Mouse (Mus musculus): ENCODE data around the gene Dlg2. TPM values are rescaled to one million over a fixed set of nuclear protein-coding genes. Genes with fewer than 3 reads are reported as not detected.

Dlg2 gene
- polyA plus RNA-seq, 1 experiment from 2014 or later: 1.4 TPM

DNA sequence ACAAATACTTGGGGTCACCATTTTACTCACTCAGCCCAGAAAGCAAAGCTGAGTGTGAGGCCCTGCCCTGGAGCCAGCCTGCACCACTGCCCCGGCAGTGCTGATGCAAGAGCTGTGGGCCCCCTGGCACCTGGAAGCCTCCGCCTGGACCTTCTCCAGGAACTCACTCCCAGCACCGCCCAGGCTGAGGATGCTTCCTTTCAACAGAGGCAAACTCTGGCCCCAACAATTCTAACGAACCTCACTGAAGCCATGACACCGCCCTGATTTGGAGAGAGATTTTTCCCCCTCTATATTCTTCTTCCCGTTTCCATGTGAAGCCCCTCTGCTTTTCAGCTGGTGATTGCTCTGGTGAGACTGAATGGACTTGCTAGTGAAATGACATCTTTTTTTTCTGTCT is 1971.5 kb downstream of the Dlg2 start:
- H3K4me2 ChIP-seq: no peak overlapping the region
- H3K9ac ChIP-seq: no peak overlapping the region
- ATAC-seq (replicated peaks; ENCODE audit: low FRiP score): no peak
- H3K27me3 ChIP-seq: no peaks in the 10 kb centered on the region
- H3K9me3 ChIP-seq (replicated peaks): no peaks in the 10 kb centered on the region
- no peak overlapping the region for H3K27ac ChIP-seq
- no peaks in the 10 kb centered on the region for H3K36me3 ChIP-seq
- 79% methylated on average over 6 of the region's 6 CpGs for WGBS
- H3K4me1 ChIP-seq: no peaks in the 10 kb centered on the region
- H3K4me3 ChIP-seq (replicated peaks): no peak overlapping the region

DNA sequence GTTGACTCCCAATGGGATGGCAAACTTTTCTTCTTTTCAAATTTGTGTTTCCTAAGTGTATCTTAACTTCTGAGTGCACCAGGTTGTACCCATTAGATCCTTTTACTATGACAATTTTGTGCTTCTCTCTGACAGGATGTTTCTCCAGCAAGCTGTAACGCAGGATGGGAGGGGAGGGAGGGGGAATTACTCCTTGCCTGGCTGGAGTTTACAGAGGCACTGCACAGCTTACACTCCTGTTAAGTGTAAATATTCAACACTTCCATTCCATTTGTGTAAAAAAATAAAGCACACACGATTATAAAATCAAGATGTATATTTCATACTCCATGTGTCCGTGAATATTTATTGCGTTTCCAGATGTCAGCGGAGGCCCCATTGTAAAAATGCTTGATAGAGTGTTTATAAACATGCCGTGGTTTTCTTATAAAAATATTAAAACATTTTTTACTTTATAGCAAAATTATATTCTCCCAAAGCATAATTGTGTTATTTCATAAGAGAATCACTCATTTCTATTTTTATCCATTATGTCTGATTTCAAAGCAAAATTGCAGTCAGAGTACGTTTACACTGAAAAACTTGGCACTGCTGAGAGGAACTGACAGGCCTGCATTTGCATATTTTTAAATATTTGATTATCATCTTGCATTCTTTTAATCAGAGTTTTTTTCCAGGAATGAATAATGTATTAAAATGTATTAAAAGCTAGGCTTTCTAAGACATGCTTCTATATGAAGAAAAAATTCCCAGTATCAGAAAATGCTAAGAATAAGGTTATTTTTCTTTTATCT is 1972.5 kb downstream of the Dlg2 start:
- Histone ChIP-seq H3K4me1 (no peaks in the 10 kb centered on the region), H3K27ac (no peak overlapping the region), H3K4me2 (no peak overlapping the region), H3K9ac (no peak overlapping the region), H3K27me3 (no peaks in the 10 kb centered on the region), H3K36me3 (no peaks in the 10 kb centered on the region), H3K4me3 (replicated peaks) (no peak overlapping the region), H3K9me3 (replicated peaks) (no peaks in the 10 kb centered on the region)
- WGBS: 69% methylated on average over 7 of the region's 7 CpGs
- ATAC-seq (replicated peaks; ENCODE audit: low FRiP score): no peak

DNA sequence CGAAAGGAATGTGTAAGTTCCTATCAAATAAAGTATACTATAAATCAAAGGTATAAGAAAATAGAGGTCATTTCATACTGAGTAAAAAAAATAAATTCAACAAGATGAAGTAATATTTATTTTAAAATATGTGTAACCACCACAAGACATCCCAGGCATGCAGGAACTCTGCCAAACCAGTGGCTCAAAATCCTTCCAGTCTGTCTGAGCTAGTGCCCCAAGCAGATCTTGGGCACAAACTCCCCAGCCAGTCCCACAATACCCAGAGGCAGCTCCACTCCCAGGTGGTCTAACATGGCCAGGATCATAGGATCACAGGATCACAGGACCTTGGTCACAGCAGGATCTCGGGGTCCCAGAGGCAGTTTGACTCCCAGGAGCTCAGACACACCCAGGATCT is 1977.7 kb downstream of the Dlg2 start:
- no peaks in the 10 kb centered on the region for H3K36me3 ChIP-seq
- no peak overlapping the region for H3K4me2 ChIP-seq
- H3K4me1 ChIP-seq: no peaks in the 10 kb centered on the region
- no peaks in the 10 kb centered on the region for H3K27me3 ChIP-seq
- H3K9me3 ChIP-seq (replicated peaks): no peaks in the 10 kb centered on the region
- no peak overlapping the region for H3K9ac ChIP-seq
- ATAC-seq (replicated peaks; ENCODE audit: low FRiP score): no peak
- H3K27ac ChIP-seq: no peak overlapping the region
- WGBS: 68% methylated on average over 2 of the region's 2 CpGs
- H3K4me3 ChIP-seq (replicated peaks): no peak overlapping the region

DNA sequence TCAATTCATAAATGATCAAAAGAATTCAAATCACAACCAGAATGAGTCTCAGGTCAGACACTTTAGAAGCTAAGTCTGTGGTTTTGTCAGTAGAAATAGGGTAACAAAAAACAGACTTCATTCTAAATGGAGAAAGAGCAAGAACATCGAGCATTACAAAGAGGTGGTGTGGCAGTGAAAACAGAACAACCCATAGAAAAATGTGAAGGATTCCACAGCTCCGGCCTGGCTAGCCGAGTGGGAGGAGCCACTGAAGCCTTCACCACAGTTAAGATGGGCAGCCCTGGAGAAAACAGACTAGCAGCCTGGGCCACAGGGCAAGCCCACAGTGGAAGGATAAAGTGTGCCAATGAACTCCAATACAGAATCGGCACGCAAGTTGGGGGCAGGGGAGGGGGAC is 1979.5 kb downstream of the Dlg2 start:
- Histone ChIP-seq H3K9ac (no peak overlapping the region), H3K9me3 (replicated peaks) (no peaks in the 10 kb centered on the region), H3K4me3 (replicated peaks) (no peak overlapping the region), H3K4me2 (no peak overlapping the region), H3K27ac (no peak overlapping the region), H3K4me1 (no peaks in the 10 kb centered on the region), H3K36me3 (no peaks in the 10 kb centered on the region), H3K27me3 (no peaks in the 10 kb centered on the region)
- WGBS: 67% methylated on average over 5 of the region's 5 CpGs
- ATAC-seq (replicated peaks; ENCODE audit: low FRiP score): no peak

DNA sequence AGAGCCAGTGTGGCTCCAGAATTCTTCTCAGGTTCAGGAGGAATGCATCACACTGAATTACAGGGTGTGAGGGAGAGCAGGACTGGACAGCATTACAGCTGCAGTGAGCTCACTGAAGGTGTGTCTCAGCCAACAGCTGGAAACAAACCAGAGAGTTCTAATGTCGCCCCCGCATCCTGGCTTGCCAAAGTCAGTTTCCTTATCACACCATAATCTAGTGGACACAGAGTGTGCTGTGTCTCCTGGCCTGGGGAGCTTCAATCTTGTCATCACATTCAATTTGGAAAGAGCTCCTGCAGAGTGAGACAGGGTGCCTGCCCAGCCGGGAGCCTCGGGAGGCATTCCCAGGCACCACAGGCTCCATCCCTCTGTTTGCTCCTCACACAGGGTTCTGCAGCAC is 1981.3 kb downstream of the Dlg2 start:
- Histone ChIP-seq H3K9ac (no peak overlapping the region), H3K27me3 (no peaks in the 10 kb centered on the region), H3K4me2 (no peak overlapping the region), H3K36me3 (no peaks in the 10 kb centered on the region), H3K9me3 (replicated peaks) (no peaks in the 10 kb centered on the region), H3K27ac (no peak overlapping the region), H3K4me1 (no peaks in the 10 kb centered on the region), H3K4me3 (replicated peaks) (no peak overlapping the region)
- WGBS: 19% methylated on average over 4 of the region's 4 CpGs
- no peak; the same call in 1 of the 2 replicates for ATAC-seq (replicated peaks; ENCODE audit: low FRiP score)

DNA sequence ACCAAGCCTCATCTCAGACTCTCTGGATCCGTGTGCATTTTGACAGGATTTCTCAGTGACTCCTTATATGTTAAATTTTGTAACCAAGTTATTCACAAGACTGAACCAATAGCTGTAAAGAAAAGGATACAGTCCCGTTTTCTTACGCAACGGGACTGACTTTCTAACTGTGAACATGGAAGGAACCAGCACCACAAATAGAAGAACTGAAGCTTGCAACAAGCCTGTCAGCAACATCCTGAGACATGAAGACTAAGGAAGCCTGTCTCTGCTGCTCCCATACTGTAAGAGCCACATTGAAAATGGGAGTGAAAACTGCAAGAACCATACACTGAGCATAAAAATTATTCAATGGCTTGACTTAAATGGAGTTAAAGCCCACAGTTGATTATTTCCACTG is 1981.8 kb downstream of the Dlg2 start:
- Histone ChIP-seq H3K9me3 (replicated peaks) (no peaks in the 10 kb centered on the region), H3K4me1 (no peaks in the 10 kb centered on the region), H3K4me2 (no peak overlapping the region), H3K36me3 (no peaks in the 10 kb centered on the region), H3K4me3 (replicated peaks) (no peak overlapping the region), H3K9ac (no peak overlapping the region), H3K27me3 (no peaks in the 10 kb centered on the region), H3K27ac (no peak overlapping the region)
- ATAC-seq (replicated peaks; ENCODE audit: low FRiP score): no peak
- WGBS: 81% methylated on average over 4 of the region's 4 CpGs

DNA sequence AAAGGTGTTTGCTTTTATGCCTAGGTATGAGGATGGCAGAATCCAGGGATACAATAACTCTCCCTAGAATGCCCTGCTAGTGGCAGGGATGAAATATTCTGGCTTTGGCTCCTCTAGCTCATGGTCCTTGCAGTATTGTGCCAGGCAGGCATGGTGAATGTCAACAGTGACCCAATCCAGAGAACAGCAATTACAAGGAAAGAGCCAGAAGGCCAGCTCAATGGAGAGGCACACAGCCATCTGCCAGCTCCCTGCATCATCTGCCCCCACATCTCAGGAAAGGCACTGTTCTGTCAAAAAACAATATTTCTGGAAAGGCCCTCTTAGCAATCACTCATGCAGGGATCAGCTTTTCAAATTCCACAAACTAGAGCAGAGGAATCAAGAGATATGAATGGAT is 1984.1 kb downstream of the Dlg2 start:
- ATAC-seq (replicated peaks; ENCODE audit: low FRiP score): no peak
- H3K4me2 ChIP-seq: no peak overlapping the region
- H3K9me3 ChIP-seq (replicated peaks): no peaks in the 10 kb centered on the region
- H3K27me3 ChIP-seq: no peaks in the 10 kb centered on the region
- no peaks in the 10 kb centered on the region for H3K36me3 ChIP-seq
- H3K4me3 ChIP-seq (replicated peaks): no peak overlapping the region
- no peak overlapping the region for H3K9ac ChIP-seq
- no peak overlapping the region for H3K27ac ChIP-seq
- no peaks in the 10 kb centered on the region for H3K4me1 ChIP-seq

DNA sequence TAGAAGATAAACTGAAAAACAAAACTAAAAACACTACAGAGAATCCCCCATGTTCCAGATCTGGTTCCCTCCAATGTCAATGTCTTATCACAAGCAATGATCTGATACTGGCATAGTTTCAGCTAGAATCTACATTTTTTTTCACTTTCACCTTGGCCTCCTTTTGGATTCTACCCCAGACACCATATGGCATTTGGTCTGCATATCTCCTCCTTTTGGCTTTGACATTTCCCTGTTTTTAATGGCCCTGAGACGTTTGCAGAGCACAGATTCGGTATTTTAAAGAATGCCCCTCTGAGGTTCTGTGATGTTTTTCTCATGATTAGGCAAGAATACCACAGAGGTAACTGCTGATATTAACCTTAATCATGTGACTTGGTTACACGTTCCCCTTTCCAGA is 1984.8 kb downstream of the Dlg2 start:
- Histone ChIP-seq H3K4me1 (no peaks in the 10 kb centered on the region), H3K4me2 (no peak overlapping the region), H3K27ac (no peak overlapping the region), H3K27me3 (no peaks in the 10 kb centered on the region), H3K36me3 (no peaks in the 10 kb centered on the region), H3K4me3 (replicated peaks) (no peak overlapping the region), H3K9me3 (replicated peaks) (no peaks in the 10 kb centered on the region), H3K9ac (no peak overlapping the region)
- no peak for ATAC-seq (replicated peaks; ENCODE audit: low FRiP score)
- 73% methylated on average over 3 of the region's 3 CpGs for WGBS

DNA sequence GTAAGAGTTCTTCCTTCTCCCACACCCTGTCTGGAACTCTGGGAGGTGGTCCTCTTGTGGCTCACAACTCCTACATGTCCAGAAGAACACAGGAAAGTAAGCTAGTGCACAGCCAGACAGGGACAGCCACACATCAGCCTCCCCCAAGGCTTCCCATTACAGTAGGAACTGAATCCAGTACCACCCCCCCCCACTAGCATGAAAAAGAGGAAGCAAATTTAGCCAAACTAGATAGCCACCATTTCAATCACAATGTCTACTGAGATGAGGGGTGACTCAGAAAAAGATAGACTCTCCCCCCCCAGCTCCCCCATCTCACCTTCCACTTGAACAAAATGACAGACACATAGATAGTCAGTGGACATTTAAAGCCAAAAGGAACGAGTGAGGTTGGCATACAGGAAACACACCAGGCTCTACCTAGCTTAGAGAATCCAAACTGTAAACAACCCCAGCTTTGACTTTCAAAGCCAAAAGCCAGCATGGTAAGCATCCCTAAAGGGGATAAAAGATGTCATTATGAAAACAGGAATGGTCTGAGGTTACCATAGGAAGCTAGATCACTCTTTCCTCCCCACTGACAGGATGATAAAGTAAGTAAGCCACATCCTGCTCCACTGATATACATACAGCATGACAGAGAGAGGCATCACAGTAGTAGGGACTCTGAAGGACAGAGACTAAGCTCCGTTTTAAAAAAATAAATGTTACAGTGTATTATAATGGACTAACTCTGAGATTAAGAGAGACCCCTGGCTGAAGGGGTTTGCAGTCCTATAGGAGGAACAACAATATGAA is 1986.8 kb downstream of the Dlg2 start:
- no peaks in the 10 kb centered on the region for H3K9me3 ChIP-seq (replicated peaks)
- no peak for ATAC-seq (replicated peaks; ENCODE audit: low FRiP score)
- WGBS: 75% methylated on average over 2 of the region's 2 CpGs
- no peak overlapping the region for H3K4me3 ChIP-seq (replicated peaks)
- no peaks in the 10 kb centered on the region for H3K36me3 ChIP-seq
- H3K4me2 ChIP-seq: no peak overlapping the region
- H3K27ac ChIP-seq: no peak overlapping the region
- no peaks in the 10 kb centered on the region for H3K27me3 ChIP-seq
- H3K9ac ChIP-seq: no peak overlapping the region
- no peaks in the 10 kb centered on the region for H3K4me1 ChIP-seq

DNA sequence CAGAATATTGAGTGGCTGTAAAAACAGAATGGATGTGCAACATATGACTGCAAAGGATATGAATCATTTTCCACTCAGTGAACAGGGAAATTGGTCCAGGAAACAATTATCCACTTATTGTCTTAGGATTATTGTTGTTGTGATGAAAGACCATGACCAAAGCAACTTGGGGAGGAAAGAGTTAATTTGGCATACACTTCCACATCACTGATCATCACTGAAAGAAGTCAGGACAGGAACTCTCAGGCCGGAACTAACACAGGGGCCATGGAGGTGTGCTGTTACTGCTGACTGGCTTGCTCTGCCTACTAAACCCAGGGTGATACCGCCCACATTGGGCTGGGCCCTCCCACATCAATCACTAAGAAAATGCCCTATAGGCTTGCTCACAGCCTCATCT is 1987.8 kb downstream of the Dlg2 start:
- Histone ChIP-seq H3K27me3 (no peaks in the 10 kb centered on the region), H3K4me2 (no peak overlapping the region), H3K4me3 (replicated peaks) (no peak overlapping the region), H3K27ac (no peak overlapping the region), H3K9me3 (replicated peaks) (no peaks in the 10 kb centered on the region), H3K9ac (no peak overlapping the region), H3K36me3 (no peaks in the 10 kb centered on the region), H3K4me1 (no peaks in the 10 kb centered on the region)
- ATAC-seq (replicated peaks; ENCODE audit: low FRiP score): no peak
- 50% methylated on average over 2 of the region's 2 CpGs for WGBS

DNA sequence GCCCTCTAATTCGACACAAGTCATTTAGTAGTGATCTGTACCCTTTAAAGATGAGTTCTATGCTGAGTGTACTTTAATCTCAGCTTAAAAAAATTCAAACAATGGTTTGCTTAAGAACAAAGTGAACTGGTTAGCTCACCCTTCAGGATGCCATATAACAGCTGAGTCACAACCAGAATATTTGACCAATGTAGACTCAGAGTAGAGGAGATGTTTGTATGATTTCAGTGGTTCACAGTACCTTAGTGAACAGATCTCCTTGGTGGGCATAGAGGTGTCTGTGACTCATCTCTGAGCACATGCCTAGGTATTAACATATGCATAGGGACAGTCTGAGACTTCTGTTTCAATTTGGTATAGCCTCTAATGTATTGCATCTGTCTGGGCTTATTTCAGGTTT is 2002.7 kb downstream of the Dlg2 start:
- H3K4me3 ChIP-seq (replicated peaks): no peak overlapping the region
- H3K36me3 ChIP-seq: no peaks in the 10 kb centered on the region
- no peak overlapping the region for H3K9ac ChIP-seq
- 71% methylated on average over 1 of the region's 1 CpGs for whole genome bisulfite sequencing
- H3K9me3 ChIP-seq (replicated peaks): no peaks in the 10 kb centered on the region
- no peaks in the 10 kb centered on the region for H3K4me1 ChIP-seq
- H3K4me2 ChIP-seq: no peak overlapping the region
- no peak overlapping the region for H3K27ac ChIP-seq
- no peak for ATAC-seq (replicated peaks; ENCODE audit: low FRiP score)
- H3K27me3 ChIP-seq: no peaks in the 10 kb centered on the region

DNA sequence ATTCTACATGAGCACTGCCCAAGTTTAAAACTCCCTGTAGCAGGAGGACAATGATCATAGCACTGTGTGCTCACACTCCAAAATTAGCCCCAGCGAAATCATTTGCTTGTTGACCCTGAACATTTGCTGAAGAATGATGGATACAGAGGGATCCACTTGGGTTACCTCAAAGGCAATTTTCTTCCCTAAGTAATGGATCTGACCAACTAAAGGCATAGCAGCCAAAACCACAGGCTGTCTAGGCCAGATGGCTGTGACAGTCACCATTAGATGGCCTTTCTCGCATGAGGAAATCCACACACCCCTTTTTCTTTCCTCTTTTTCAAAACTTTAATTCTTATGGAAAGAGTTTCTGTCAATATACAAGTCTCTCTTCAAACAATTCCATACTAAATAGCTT is 2003.3 kb downstream of the Dlg2 start:
- H3K9ac ChIP-seq: no peak overlapping the region
- H3K27me3 ChIP-seq: no peaks in the 10 kb centered on the region
- ATAC-seq (replicated peaks; ENCODE audit: low FRiP score): no peak
- H3K4me3 ChIP-seq (replicated peaks): no peak overlapping the region
- no peaks in the 10 kb centered on the region for H3K36me3 ChIP-seq
- no peaks in the 10 kb centered on the region for H3K9me3 ChIP-seq (replicated peaks)
- no peak overlapping the region for H3K4me2 ChIP-seq
- H3K4me1 ChIP-seq: no peaks in the 10 kb centered on the region
- WGBS: 83% methylated on average over 2 of the region's 2 CpGs
- no peak overlapping the region for H3K27ac ChIP-seq

Measured in kidney, embryonic 15.5 days (tissue).